Mouse (Mus musculus): ENCODE results near the gene Lhx8. TPM values are rescaled to one million over a fixed set of nuclear protein-coding genes. Genes with fewer than 3 reads are reported as not detected.

Lhx8 gene
- not detected in 2 replicates for total RNA-seq (2014; fragmentation: Nextera tagmentation)
- total RNA-seq (2017) = 0.16 TPM in 1 of 2 replicates, not detected in the other
- not detected in 2 replicates for polyA plus RNA-seq (2012)

DNA sequence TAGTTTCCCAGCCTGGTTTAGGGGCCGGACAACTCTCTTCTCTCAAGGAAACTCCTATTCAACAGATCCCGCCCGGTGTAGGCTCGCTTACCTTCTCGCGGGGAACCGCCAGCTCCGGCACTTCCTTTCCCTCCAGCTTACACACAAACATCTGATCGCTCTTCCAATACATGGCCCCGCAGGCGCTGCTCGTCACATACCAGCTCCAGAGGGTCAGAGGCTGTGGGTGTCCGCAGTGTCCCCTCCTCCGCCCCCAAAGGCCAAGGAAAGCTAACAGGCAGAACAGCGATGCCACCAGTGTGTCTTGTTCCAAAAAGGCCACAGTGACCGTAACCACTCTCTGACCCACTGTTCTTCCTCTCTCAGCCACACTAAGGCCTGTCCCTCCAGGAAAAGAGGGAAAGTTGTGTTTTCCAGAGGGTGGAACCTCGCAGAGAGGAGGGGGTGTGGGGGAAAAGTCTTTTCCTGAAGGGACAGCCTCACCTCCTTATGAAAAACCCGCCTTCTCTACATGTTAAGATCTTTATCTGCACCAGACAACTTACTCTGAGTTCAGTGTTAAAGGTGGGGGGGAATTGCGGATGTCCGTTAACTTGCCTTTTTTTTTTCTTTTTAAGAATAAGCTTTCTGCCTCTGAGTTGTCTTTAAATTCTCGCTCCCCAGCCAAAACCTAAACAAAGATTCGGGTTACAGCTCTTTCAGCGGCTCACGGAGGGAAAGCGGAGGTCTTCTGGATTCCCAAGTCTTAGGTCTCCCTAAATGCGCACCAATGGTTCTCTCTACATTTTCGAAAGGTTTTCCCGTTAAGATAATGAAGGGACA, at the start of gene Lhx8:
TSS of gene Lhx8 (minus strand) at position 479 of the 822 bp plus-strand sequence.
- no peaks in the 10 kb centered on the region for H3K4me1 ChIP-seq (ENCODE audit: insufficient read depth, low read depth, low read length)

GRCm38 (mm10) chr3:154373536-154373935, 43.1 kb upstream of the Lhx8 start:
- TF ChIP-seq TAL1 (conservative IDR thresholded peaks at IDR 0.05; ENCODE audit: low read depth, low read length) (no peak), GATA1 (IDR thresholded peaks at IDR 0.05; ENCODE audit: borderline replicate concordance, low read length) (no peak), GATA2 (IDR thresholded peaks at IDR 0.05; ENCODE audit: borderline replicate concordance, low read depth, low read length) (no peak), CTCF (IDR thresholded peaks at IDR 0.05; ENCODE audit: low read depth, low read length) (no peak), POLR2AphosphoS5 (IDR thresholded peaks at IDR 0.05; ENCODE audit: insufficient replicate concordance, low read depth, low read length) (no peak)
- H3K36me3 ChIP-seq (replicated peaks) = no peaks in the 10 kb centered on the region
- peaks cover 44% of the 10 kb centered on the region for H3K9me3 ChIP-seq (replicated peaks)
- ATAC-seq (ENCODE audit: extremely low read depth, insufficient number of reproducible peaks, low FRiP score, poor library complexity, severe bottlenecking) (no peak), DNase-seq (ENCODE audit: low spot score) (no peak)
- no peaks in the 10 kb centered on the region for H3K4me1 ChIP-seq (ENCODE audit: insufficient read depth, low read depth, low read length)
- H3K4me3 ChIP-seq (ENCODE audit: low read depth, low read length) = no peak overlapping the region
- H3K27me3 ChIP-seq (ENCODE audit: insufficient read depth, low read length) = no peaks in the 10 kb centered on the region

More for the DNA sequence above, at the start of gene Lhx8:
- Histone ChIP-seq H3K36me3 (replicated peaks) (no peaks in the 10 kb centered on the region), H3K9me3 (replicated peaks) (peaks cover 55% of the 10 kb centered on the region), H3K4me3 (ENCODE audit: low read depth, low read length) (no peak within 1 kb of the TSS; the same call in 1 of the 2 replicates), H3K27me3 (ENCODE audit: insufficient read depth, low read length) (no peaks in the 10 kb centered on the region)
- no peak for DNase-seq (ENCODE audit: low spot score)
- TF ChIP-seq POLR2AphosphoS5 (IDR thresholded peaks at IDR 0.05; ENCODE audit: insufficient replicate concordance, low read depth, low read length) = no peak
- TF ChIP-seq GATA2 (IDR thresholded peaks at IDR 0.05; ENCODE audit: borderline replicate concordance, low read depth, low read length) = no peak
- no peak for TF ChIP-seq CTCF (IDR thresholded peaks at IDR 0.05; ENCODE audit: low read depth, low read length)
- no peak for TF ChIP-seq GATA1 (IDR thresholded peaks at IDR 0.05; ENCODE audit: borderline replicate concordance, low read length)
- TF ChIP-seq TAL1 (conservative IDR thresholded peaks at IDR 0.05; ENCODE audit: low read depth, low read length) = no peak
- no peak for ATAC-seq (ENCODE audit: extremely low read depth, insufficient number of reproducible peaks, low FRiP score, poor library complexity, severe bottlenecking)

- Histone ChIP-seq H3K9me3 (replicated peaks) (peaks cover 41% of the 10 kb centered on the region), H3K4me3 (ENCODE audit: low read depth, low read length) (no peak overlapping the region), H3K27me3 (ENCODE audit: insufficient read depth, low read length) (no peaks in the 10 kb centered on the region), H3K36me3 (replicated peaks) (no peaks in the 10 kb centered on the region), H3K4me1 (ENCODE audit: insufficient read depth, low read depth, low read length) (no peaks in the 10 kb centered on the region)
- ATAC-seq (ENCODE audit: extremely low read depth, insufficient number of reproducible peaks, low FRiP score, poor library complexity, severe bottlenecking) = no peak
- DNase-seq (ENCODE audit: low spot score) = no peak
- TF ChIP-seq GATA2 (IDR thresholded peaks at IDR 0.05; ENCODE audit: borderline replicate concordance, low read depth, low read length) = no peak
- TF ChIP-seq GATA1 (IDR thresholded peaks at IDR 0.05; ENCODE audit: borderline replicate concordance, low read length) = no peak
- TF ChIP-seq CTCF (IDR thresholded peaks at IDR 0.05; ENCODE audit: low read depth, low read length) = no peak
- no peak for TF ChIP-seq POLR2AphosphoS5 (IDR thresholded peaks at IDR 0.05; ENCODE audit: insufficient replicate concordance, low read depth, low read length)
- TF ChIP-seq TAL1 (conservative IDR thresholded peaks at IDR 0.05; ENCODE audit: low read depth, low read length) = no peak
These were observed 42.2 kb upstream of the Lhx8 start for GRCm38 (mm10) chr3:154372688-154373087.

GRCm38 (mm10) chr3:154367327-154367726, 36.9 kb upstream of the Lhx8 start:
- DNase-seq (ENCODE audit: low spot score) (no peak), ATAC-seq (ENCODE audit: extremely low read depth, insufficient number of reproducible peaks, low FRiP score, poor library complexity, severe bottlenecking) (no peak)
- Histone ChIP-seq H3K4me1 (ENCODE audit: insufficient read depth, low read depth, low read length) (no peaks in the 10 kb centered on the region), H3K4me3 (ENCODE audit: low read depth, low read length) (no peak overlapping the region), H3K27me3 (ENCODE audit: insufficient read depth, low read length) (no peaks in the 10 kb centered on the region), H3K9me3 (replicated peaks) (peaks cover 40% of the 10 kb centered on the region), H3K36me3 (replicated peaks) (no peaks in the 10 kb centered on the region)
- TF ChIP-seq GATA1 (IDR thresholded peaks at IDR 0.05; ENCODE audit: borderline replicate concordance, low read length) (no peak), CTCF (IDR thresholded peaks at IDR 0.05; ENCODE audit: low read depth, low read length) (no peak), GATA2 (IDR thresholded peaks at IDR 0.05; ENCODE audit: borderline replicate concordance, low read depth, low read length) (no peak), POLR2AphosphoS5 (IDR thresholded peaks at IDR 0.05; ENCODE audit: insufficient replicate concordance, low read depth, low read length) (no peak), TAL1 (conservative IDR thresholded peaks at IDR 0.05; ENCODE audit: low read depth, low read length) (no peak)

DNA sequence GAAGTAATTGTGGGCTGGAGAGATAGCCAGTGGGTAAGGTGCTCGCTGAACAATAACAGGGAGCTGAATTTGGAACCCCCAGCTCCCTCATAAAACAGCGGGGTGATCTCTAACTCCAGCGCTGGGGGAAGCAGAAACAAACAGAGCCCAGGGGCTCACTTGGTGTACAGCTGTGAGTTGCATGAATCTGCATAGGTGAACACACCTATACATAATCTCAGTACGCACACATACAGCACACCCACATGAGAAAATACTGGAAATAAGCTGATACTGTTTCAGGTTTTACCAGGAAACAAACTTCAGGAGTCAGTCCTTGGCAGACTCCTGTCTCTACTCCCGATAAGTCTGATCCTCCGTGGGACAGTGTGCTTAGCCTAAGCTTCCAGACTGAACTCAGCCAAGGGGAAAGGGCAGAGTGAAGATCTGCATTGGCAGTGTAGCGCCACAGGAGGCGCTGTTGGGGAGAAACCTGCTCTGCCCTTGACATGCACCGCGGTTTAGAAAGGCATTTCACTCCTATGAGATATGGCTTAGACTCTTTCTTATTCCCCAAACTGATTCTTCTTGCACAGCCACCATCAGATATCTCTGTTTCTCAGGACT, 34.2 kb upstream of the Lhx8 start:
- Histone ChIP-seq H3K27me3 (ENCODE audit: insufficient read depth, low read length) (no peaks in the 10 kb centered on the region), H3K36me3 (replicated peaks) (no peaks in the 10 kb centered on the region), H3K4me1 (ENCODE audit: insufficient read depth, low read depth, low read length) (no peaks in the 10 kb centered on the region), H3K9me3 (replicated peaks) (peaks cover 41% of the 10 kb centered on the region), H3K4me3 (ENCODE audit: low read depth, low read length) (no peak overlapping the region)
- TF ChIP-seq GATA1 (IDR thresholded peaks at IDR 0.05; ENCODE audit: borderline replicate concordance, low read length) (no peak), POLR2AphosphoS5 (IDR thresholded peaks at IDR 0.05; ENCODE audit: insufficient replicate concordance, low read depth, low read length) (no peak), TAL1 (conservative IDR thresholded peaks at IDR 0.05; ENCODE audit: low read depth, low read length) (no peak), CTCF (IDR thresholded peaks at IDR 0.05; ENCODE audit: low read depth, low read length) (no peak), GATA2 (IDR thresholded peaks at IDR 0.05; ENCODE audit: borderline replicate concordance, low read depth, low read length) (no peak)
- DNase-seq (ENCODE audit: low spot score) (no peak), ATAC-seq (ENCODE audit: extremely low read depth, insufficient number of reproducible peaks, low FRiP score, poor library complexity, severe bottlenecking) (no peak)

DNA sequence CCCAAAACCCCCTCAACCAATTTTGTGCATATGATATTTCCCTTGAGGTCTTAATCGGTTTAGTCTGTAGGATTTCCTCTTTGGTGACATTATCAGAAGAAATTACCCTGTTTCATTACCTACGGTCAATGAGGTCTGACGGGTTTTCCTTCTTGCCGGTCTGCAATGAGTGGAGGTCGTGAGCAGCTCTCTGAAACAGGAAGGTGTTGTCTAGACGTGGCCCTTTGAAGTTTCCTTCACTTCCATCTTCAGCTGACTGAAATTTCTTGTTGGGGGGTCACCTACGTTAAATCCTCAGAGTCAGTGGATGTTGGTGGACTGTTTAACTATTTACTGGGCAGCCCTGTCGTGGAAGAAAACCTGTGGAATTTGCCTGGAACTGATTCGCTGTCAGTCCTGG, 33.0 kb upstream of the Lhx8 start:
- ATAC-seq (ENCODE audit: extremely low read depth, insufficient number of reproducible peaks, low FRiP score, poor library complexity, severe bottlenecking) (no peak), DNase-seq (ENCODE audit: low spot score) (no peak)
- TF ChIP-seq TAL1 (conservative IDR thresholded peaks at IDR 0.05; ENCODE audit: low read depth, low read length) (no peak), POLR2AphosphoS5 (IDR thresholded peaks at IDR 0.05; ENCODE audit: insufficient replicate concordance, low read depth, low read length) (no peak), GATA2 (IDR thresholded peaks at IDR 0.05; ENCODE audit: borderline replicate concordance, low read depth, low read length) (no peak), CTCF (IDR thresholded peaks at IDR 0.05; ENCODE audit: low read depth, low read length) (no peak), GATA1 (IDR thresholded peaks at IDR 0.05; ENCODE audit: borderline replicate concordance, low read length) (no peak)
- Histone ChIP-seq H3K4me3 (ENCODE audit: low read depth, low read length) (no peak overlapping the region), H3K9me3 (replicated peaks) (peaks cover 38% of the 10 kb centered on the region), H3K27me3 (ENCODE audit: insufficient read depth, low read length) (no peaks in the 10 kb centered on the region), H3K36me3 (replicated peaks) (no peaks in the 10 kb centered on the region), H3K4me1 (ENCODE audit: insufficient read depth, low read depth, low read length) (no peaks in the 10 kb centered on the region)

Measured in G1E (cell line).